Mouse (Mus musculus): ENCODE measurements around the gene Tgfbi.

Gene Tgfbi

DNA sequence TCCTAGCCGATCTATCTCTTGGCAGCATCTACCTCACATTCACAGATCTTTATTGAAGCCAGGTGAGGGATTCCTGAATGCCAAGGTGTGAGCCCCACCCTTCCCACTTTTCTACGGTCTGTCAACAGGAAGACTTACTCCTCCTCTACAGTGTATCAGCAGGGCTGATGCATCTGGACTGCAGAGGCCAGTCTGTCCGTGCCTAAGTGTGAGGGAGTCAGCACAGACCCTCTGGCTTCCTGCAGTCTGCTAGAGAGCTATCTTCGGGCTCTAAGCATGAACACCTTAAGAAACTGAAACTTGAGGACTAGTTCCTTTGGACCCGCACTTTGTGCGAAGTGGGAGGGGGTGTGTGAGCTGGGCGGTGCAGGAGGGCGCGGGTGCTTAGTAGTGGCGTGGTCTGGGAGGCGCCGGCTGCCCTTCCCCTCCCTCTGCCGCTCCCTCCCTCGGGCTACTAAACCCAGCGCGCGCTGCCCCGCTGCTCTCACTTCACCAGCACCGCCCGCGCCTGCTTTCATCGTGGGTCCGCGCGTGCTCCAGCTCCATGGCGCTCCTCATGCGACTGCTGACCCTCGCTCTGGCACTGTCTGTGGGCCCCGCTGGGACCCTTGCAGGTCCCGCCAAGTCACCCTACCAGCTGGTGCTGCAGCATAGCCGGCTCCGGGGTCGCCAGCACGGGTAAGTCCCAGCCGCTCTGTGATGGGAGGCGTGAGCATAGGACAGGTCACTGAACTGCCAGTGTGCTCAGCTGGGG is at the start of gene Tgfbi:
Tgfbi (plus strand) TSS at position 421 of the 754 bp plus-strand sequence.
- DNase-seq = peak in 1 of 2 experiments; percentile 35

DNA sequence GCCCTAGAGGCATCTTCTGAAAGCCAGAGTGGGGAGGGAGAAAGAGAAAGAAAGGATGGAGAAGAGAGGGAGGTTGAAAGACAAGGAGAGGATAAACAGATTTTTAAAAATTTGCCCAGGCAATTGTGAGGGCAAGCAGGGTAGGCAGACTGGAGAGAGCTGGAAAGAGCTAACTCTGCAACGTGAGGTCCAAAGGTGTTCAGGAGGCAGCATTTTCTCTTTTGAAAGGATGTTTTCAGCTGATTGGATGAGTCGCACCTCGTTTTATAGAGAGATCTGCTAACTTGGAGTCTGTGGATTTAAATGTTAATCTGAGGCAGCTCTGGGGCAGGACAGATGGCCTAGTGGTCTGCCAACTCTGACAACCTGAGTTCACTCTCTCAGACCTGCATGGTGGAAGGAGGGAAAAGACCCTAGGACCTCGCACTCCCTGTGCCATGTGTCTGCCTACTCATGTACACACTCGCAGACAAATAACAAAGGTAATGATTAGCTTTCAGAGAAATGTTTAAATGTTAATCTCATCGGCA is 49.4 kb upstream of the Tgfbi start:
- DNase-seq = peak in 1 of 2 experiments; percentile 46

DNA sequence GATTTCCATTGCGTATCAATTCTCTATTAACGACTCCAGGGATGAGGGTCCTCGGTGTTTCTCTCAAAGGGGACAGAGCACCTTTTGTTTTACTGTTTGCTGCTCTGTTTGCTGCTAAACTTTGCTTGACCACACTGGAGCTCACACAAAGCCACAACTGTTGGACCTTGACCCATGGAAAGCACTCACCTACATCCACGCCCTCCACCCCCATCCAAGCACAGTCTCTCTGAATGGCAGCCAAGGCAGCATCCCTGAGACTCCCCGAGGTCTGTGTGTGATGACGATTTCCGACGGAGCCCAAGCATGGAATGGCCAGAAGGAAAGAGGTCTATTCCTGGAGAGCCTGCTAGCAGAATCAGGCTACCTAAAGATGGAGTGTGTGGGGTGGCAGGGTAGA is 48.2 kb upstream of the Tgfbi start:
- DNase-seq = peak; percentile 84 to 86

DNA sequence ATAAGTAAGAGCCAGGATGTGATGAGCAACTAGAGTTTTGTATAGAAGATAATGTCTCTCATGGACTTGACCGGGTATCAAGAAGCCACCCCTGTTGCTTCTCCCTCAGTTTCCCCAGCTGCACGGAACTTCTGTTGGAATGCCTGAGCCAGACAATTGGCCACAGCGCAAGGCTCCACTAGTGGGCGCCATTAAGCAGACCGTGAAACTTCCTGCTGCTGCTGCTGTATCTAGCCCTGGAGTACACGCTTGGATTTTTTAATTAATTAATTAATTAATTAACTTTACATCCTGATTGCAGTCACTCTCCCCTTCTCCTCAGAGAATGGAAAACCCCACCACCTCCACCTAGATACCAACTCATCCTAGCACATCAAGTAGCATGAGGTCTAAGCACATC is 46.2 kb upstream of the Tgfbi start:
- DNase-seq = no peak

DNA sequence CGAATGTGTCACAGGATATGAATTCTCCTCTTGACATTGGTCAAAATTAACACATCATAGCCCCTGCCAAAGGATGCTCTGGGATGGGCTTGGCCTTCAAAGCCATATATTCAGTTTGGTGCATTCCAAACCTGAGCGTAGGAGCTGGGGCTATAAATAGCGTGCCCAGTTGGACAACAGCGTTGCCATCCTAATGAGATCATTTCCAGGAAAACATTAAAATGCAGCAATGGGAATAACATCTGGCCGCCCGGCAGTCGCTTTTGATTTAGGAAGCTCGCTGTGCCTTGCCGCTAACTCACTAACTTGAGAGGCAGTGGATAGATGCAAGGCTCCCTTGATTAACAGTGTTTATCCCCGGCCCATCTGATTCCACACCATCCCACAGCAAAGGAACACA is 43.0 kb upstream of the Tgfbi start:
- DNase-seq = no peak

DNA sequence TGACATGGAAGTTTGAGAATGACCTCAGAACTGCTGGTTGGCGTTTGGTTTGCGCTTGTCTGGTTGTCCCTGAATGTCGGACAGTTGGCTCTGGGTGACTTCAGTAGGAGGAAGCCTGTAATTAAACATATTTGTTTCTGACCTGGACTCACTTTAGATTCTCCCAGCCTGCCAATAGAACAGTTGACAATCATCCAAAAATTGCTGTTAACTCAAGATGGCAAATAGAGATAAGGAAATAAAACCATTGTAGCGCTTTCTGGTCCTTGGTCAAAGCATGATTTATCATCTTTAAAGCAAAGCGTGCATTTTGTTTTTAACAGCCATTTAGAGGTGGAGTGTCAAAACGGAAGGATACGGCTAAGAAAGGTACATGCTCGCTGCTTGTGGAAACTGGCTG is 37.7 kb upstream of the Tgfbi start:
- no peak for DNase-seq

DNA sequence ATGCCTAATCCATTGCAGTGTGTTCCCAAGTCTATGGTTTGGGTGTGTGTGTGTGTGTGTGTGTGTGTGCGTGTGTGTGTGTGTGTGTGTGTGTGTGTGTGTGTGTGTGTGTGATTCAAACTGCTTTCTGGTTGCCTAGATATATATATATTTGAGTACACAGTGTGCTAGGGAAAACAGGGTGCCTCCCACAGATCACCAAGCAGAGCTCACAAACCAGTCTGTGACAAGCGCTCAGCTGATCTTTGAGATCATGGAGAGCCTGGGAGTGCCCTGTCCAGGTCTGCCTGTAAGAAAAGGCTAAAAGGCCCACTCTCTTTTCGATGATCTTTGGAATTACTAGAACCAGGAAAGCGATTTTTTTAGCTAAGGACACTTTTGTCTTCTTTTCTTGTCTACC is 34.2 kb upstream of the Tgfbi start:
- DNase-seq = no peak

DNA sequence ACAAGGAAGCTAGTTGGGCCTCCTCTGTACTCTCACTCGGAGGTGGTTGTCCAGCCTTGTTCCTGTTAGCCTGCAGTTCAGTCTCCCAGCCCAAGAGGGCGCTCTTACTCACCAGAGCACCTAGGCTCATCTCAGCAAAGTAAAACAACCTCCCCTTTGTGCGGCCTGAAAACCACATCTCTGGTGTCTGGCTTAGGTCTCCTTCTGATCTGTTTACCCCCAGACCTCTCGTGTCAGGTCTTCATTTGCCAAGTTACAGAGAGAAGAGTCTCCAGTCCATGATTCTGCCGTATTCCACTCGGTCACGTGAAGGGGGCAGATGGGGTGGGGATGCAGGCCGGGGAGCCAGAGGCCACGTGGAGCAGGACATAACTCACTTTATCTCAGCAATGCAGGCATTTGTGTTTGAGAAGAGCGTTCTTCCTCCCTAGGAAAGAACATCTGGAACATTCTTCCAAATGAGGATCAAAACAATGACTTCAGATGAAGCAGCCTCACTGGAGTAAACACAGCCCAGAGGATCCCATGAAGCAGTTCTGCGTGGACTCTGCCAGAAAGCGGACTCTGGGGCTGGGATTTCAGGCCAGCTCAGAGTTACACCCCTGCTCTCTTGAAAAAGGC is 33.5 kb upstream of the Tgfbi start:
- DNase-seq = peak; percentile 73 to 87

DNA sequence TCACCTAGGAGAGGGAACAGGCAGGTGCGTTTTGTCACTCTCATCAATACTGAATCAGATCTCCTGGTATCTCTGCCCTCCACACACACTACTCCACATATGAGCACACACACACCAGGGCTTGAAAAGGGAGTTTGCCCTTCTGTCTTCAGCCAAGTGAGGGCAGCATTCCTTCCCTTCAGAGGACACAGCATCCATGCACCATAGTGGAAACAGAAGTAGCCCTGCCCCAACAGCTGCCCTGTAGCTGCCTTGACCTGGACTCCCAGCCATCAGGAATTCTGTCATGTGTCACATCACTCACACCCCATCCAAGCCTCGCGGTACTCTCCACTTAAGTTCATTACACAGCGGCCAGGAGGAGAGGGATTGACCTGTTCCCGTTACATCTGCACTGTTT is 31.2 kb upstream of the Tgfbi start:
- no peak for DNase-seq

DNA sequence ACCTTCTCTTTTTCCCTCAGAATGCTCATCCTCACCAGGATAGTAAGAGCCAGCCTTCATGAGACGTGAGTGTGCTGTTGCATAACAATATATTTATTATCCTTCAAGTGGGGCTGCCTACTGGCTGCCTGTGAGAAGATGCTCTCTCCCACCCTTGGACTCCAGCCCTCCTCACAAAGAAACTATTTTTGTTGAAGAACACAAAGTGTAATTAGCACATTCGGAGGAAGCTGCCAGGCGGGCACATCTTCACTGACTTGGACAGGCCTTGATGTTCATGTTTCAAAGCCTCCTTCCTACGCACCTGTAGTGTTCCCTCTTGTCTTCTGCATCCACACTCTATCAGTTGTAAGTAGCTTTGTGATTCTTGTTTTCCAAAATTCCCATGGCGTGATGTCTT is 28.9 kb upstream of the Tgfbi start:
- no peak for DNase-seq

DNA sequence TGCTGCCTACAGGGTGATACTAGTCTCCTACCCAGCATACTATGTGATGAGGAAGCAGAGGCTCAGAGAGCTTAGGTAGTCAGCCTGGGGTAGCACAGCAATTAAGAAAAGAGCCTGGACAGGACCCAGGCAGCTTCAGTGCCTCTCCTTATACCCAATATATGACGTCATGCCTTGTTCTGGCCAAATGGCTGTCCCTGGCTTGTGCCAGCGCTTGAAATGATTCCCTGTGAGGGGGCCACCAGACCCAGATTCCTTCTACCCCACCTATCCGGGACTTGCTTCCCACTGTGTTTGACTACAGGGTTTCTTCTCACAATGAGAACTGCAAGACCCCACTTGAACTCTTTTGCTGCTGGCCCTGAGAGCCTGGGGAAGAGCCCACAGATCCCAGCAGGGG is 27.8 kb upstream of the Tgfbi start:
- DNase-seq = no peak

DNA sequence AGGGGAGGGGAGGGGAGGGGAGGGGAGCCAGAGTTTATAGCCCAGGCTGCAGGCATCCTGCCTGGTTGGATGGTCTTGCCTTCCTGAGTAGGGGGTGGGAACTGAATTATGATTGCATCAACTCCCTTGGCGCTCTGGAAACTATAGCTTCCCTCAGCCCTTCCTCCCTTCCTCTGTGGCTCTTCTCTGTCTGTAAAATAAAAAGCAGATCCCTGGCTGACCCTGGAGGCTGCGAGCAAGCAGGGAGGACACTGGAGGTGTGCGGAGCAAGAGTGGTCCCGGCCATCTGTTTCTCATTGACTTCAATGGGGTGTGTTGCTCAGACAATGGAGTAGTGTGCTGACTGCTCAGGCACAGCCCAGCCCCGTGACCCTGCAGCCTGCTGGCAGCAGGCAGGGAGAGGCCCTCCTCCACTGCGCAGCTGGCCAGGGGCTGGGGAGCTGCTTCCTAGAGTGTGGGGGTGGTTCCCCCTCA is 27.3 kb upstream of the Tgfbi start:
- no peak for DNase-seq

DNA sequence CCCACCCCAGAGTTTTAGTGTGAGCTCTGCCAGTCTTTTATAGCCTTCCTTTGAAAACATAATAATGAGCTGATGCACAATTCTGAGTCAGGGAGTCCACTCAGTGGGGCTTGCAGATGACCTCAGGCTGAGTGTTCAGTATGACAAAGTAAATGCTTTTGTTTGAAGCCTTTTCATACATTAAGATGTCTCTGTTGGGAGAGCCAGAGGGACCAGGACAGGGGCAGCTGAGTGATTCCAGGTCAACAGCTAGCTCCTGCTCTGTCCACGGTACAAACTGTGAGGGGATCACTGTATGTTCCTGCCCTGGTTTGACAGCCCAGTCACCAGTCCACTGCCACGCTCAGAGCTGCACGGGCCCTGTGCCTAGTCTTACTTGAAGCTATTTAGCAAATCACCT is 26.6 kb upstream of the Tgfbi start:
- no peak for DNase-seq

DNA sequence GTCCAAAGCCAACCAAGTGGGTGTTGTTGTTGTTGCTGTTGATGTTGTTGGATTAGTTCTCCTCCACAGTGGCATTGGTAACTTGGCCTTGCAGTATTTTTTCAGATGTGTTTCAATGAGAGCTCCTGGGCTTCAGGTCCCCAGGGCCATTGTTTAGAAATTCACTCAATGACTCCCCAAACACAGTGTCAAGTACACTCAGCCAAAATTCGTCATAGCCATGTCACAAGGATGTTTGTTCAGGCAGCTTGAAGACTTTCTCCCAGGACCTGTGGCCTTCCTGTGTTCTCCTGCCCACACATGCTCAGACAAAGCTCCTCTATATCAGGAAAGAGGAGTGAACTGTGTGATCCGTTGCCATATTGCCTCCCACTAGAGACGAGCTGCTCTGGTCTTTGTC is 23.3 kb upstream of the Tgfbi start:
- no peak for DNase-seq

DNA sequence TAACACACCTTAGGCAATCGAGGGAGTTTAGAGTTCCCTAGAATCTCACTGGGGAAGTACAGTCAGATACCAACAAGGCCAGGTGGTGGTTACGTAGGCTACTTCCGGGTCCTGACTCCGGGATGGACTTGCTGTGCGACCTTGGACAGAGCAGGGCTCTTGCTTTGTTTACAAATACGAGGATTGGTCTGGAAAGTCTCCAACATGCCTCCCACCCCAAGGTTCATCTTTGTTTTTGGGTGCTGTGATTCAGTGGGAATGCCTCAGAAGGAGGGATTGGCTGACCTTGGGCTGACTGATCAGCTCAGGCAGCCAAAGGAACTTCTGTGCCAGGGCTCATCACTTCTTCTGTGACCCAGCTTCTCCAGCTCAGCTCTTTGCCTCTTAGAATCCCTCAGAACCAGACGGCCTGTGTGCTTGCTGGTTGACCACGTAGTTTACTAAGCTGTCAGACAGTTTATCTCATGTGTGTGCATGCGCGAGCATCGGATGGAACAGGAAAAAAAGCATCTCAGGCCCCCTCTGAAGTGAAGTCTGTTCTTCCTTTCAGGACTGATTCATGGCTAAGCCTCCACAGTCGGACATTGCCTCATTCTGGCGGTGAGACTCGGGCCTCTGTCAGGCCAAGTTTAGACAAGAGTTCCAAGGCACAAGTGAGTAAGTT is 20.7 kb upstream of the Tgfbi start:
- no peak for DNase-seq

DNA sequence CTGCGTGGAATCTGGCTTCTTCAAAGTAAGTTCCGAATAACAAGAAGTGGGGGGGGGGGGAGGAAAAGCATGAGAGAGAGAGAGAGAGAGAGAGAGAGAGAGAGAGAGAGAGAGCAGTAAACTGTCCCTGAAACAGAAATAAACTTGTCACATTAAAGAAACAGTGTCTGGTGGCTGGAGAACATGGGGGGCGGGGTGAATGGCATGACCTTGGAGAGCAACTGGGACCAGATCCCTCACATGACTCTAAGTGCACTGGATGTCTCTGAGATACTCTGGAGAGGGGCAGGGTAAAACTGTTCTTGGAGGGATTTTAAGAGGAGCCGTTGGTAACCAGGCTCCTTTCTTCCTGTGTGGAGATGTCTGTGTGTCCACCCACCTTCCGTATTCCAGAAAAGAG is 19.1 kb upstream of the Tgfbi start:
- DNase-seq = no peak

DNA sequence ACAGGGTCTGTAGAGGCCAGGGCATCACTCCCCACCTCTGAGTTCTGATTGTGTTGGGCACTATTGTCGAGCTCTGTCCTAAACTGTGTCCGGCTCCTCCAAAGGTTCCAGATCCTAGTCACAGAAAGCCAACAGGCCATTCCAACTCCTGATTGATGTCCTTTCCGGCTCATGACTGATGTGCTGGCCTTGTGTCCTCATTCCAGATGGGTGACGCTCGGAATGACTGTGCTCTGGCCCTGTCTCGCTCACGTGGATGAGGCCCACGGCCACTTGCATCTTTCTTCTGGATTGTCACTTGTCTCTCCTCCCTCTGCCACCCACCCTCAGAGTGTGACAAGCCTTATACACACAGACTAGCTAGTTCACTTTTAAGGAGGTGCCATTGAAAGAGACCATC is 18.1 kb upstream of the Tgfbi start:
- DNase-seq = no peak

DNA sequence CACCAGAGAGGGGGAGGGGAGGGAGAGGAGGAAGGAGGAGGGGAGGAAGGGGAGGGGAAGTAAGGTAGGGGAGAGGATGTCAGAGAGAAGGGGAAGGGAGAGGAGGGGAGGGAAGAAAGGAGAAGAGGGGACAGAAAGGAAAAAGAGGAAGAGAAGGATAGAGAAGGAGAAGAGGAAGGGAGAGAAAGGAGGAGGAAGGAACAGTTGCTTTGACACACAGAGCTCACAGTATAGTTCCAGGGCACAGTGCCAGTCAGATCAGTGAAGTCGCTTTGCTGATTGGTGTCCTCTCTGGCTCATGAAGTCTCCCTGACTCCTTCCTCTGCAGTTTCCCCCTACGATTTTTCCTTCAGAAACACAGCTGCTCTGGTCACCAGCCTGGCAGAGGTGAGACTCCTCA is 17.4 kb upstream of the Tgfbi start:
- no peak for DNase-seq

DNA sequence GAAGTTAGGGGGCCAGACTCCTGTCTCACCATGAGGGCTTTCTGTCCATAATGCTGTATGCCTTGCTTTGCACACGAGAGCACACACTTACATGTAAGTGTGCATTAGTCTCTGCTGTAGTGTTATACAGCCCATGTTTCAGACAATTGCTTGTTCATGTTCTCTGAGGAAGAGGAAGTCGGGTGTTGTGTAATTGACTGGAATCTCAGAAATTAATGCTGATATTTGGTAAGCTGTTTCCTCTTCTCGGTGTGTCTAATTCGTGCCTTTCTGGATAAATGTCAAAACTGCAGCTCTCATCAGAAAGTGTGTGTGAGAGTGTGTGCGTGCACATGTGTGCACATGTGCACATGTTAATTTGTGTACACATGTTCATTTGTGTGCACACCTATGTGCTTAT is 16.1 kb upstream of the Tgfbi start:
- DNase-seq = no peak

DNA sequence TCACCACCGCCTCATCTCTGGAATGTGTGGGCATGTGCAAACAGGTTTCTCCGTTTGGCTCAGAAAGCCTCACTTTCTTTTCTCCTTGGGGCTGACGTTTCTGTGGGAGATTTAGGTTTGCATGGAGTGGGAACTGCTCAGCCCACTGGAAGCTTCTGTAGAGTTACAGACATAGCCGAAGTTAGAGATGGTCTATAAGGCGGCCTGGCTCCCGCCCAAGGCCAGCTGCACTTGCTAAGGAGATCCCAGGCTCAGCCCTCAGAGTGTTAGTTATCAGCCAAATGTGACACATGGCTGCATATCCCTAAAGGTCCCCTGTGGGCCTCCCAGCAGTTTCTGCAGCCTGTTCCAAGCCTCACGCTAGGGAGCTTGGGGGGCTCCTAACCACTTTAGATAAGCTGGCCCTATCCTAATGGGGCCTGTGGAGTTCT is 15.3 kb upstream of the Tgfbi start:
- no peak for DNase-seq

DNA sequence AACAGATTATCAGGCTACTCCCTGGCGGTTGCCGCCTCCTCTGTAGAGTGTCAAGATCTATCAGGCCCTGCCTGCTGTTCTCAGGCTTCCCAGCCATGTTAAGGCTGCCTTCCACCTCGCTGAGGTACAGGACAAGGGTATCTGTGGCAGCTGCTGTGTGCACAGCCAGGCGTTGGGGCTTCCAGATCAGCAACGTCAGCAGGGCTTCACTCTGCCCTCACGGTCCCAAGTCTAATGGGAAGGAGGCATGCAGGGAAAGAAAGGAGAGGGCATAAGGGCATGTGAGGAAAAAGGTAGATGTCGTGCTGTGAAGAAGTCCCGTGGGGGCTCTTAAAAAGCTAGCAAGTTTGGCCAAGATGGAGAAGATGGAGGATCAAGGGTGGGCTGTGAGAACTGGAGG is 14.1 kb upstream of the Tgfbi start:
- peak; percentile 55 to 66 for DNase-seq

DNA sequence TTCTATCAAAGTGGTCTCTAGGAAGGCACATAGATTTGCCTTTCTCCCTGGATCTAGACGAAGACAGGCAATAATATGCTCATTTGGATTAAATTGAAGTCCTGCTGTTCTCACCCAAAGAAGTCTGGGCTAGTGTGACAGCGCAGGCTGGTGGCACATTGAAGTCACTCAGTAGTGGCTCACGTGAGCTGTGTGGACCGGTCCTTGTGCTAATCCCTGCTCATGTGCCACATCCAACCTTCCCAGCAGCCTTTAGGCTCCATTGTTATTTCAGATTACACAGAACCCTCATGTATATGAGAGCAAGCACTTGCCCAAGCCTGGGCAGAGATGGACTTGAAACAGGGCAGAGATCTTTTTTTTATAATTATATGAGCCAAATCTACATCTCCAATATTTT is 12.0 kb upstream of the Tgfbi start:
- DNase-seq = no peak

DNA sequence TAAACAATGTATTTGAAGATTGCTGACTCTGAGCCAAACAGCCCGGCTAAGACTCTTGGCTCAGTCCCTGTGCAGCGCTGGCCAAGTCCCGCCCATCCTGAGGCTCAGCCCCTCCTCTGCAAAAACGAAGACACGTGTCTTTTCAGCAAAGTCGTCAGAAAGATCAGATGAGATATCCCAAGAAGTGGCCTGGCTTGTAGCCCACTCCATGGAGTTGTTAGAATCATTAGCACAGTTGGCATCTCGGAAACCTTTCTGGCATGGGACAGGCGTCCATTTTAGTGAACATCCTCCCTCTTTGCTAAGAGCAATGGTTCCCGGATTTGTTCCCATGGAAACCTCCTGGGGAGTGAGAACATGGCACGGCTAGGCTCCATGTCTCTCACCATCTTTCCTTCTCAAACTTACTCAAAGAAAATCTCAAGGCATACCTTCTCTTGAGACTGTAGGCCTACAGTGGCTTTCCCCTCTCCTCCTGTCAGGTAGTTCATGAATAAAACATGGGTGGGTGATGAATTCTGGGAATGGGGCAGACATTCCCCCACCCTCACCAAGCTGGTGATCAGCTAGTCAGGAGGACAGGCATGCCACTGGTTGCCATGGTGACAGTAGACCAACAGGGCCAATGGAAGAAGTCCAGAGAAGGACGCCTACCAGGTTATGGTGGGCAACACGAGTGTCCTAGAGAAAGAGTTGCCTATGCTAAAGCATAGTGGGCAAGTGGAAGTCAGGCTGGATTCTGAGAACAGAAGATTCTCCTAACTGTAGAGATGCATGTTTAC is 11.3 kb upstream of the Tgfbi start:
- peak; percentile 69 to 74 for DNase-seq
